Mouse (Mus musculus): Measurements from ENCODE around the gene Tdgf1. TPM values are rescaled to one million over a fixed set of nuclear protein-coding genes. Genes with fewer than 3 reads are reported as not detected.

The Tdgf1 gene
- polyA plus RNA-seq, 1 experiment = 483 TPM

GRCm38 (mm10) chr9:110960230-110961149, 14.5 kb upstream of the Tdgf1 start:
- Histone ChIP-seq H3K36me3 (ENCODE audit: control insufficient read depth, insufficient read depth, low read length, poor library complexity, severe bottlenecking) (no peaks in the 10 kb centered on the region), H3K9me3 (replicated peaks; ENCODE audit: control insufficient read depth, insufficient read depth, low read length, poor library complexity, severe bottlenecking) (no peaks in the 10 kb centered on the region), H3K4me1 (ENCODE audit: control insufficient read depth, insufficient read depth, low read length) (peaks cover 2% of the 10 kb centered on the region), H3K27me3 (ENCODE audit: control insufficient read depth, insufficient read depth, low read length, poor library complexity, severe bottlenecking) (no peaks in the 10 kb centered on the region), H3K4me3 (ENCODE audit: low read depth, low read length) (peak overlapping the region; percentile 62), H3K9ac (ENCODE audit: low read depth, poor library complexity, severe bottlenecking) (0 out of 2 replicates have a peak overlapping the region, but pooled peaks have one; percentile 1), H3K27ac (ENCODE audit: insufficient read depth, low read length) (peak overlapping the region; percentile 88)
- no peak for TF ChIP-seq POLR2A (IDR thresholded peaks at IDR 0.05; ENCODE audit: insufficient read depth, low read length)
- peak; percentile 98 for TF ChIP-seq EP300 (IDR thresholded peaks at IDR 0.05; ENCODE audit: insufficient read depth, low read depth, low read length)

GRCm38 (mm10) chr9:110959669-110960068, 13.7 kb upstream of the Tdgf1 start:
- Histone ChIP-seq H3K27ac (ENCODE audit: insufficient read depth, low read length) (peak overlapping the region; percentile 88), H3K36me3 (ENCODE audit: control insufficient read depth, insufficient read depth, low read length, poor library complexity, severe bottlenecking) (no peaks in the 10 kb centered on the region), H3K4me1 (ENCODE audit: control insufficient read depth, insufficient read depth, low read length) (peaks cover 3% of the 10 kb centered on the region), H3K27me3 (ENCODE audit: control insufficient read depth, insufficient read depth, low read length, poor library complexity, severe bottlenecking) (no peaks in the 10 kb centered on the region), H3K4me3 (ENCODE audit: low read depth, low read length) (no peak overlapping the region), H3K9ac (ENCODE audit: low read depth, poor library complexity, severe bottlenecking) (no peak overlapping the region), H3K9me3 (replicated peaks; ENCODE audit: control insufficient read depth, insufficient read depth, low read length, poor library complexity, severe bottlenecking) (no peaks in the 10 kb centered on the region)
- TF ChIP-seq CTCF (IDR thresholded peaks at IDR 0.05; ENCODE audit: low read depth, low read length) = no peak
- no peak for TF ChIP-seq EP300 (IDR thresholded peaks at IDR 0.05; ENCODE audit: insufficient read depth, low read depth, low read length)
- TF ChIP-seq POLR2A (IDR thresholded peaks at IDR 0.05; ENCODE audit: insufficient read depth, low read length) = no peak

GRCm38 (mm10) chr9:110955962-110956361, 10.0 kb upstream of the Tdgf1 start:
- TF ChIP-seq POLR2A (IDR thresholded peaks at IDR 0.05; ENCODE audit: insufficient read depth, low read length) = no peak
- no peak for TF ChIP-seq EP300 (IDR thresholded peaks at IDR 0.05; ENCODE audit: insufficient read depth, low read depth, low read length)
- TF ChIP-seq CTCF (IDR thresholded peaks at IDR 0.05; ENCODE audit: low read depth, low read length) = no peak
- Histone ChIP-seq H3K9me3 (replicated peaks; ENCODE audit: control insufficient read depth, insufficient read depth, low read length, poor library complexity, severe bottlenecking) (no peaks in the 10 kb centered on the region), H3K4me1 (ENCODE audit: control insufficient read depth, insufficient read depth, low read length) (peaks cover 5% of the 10 kb centered on the region), H3K36me3 (ENCODE audit: control insufficient read depth, insufficient read depth, low read length, poor library complexity, severe bottlenecking) (no peaks in the 10 kb centered on the region), H3K4me3 (ENCODE audit: low read depth, low read length) (no peak overlapping the region), H3K27ac (ENCODE audit: insufficient read depth, low read length) (no peak overlapping the region), H3K9ac (ENCODE audit: low read depth, poor library complexity, severe bottlenecking) (no peak overlapping the region), H3K27me3 (ENCODE audit: control insufficient read depth, insufficient read depth, low read length, poor library complexity, severe bottlenecking) (no peaks in the 10 kb centered on the region)

GRCm38 (mm10) chr9:110954681-110955445, 8.9 kb upstream of the Tdgf1 start:
- H3K27ac ChIP-seq (ENCODE audit: insufficient read depth, low read length) = peak overlapping the region; percentile 73; the same call in 1 of the 2 replicates
- H3K4me3 ChIP-seq (ENCODE audit: low read depth, low read length) = no peak overlapping the region
- H3K9ac ChIP-seq (ENCODE audit: low read depth, poor library complexity, severe bottlenecking) = peak overlapping the region; percentile 78; the same call in 1 of the 2 replicates
- peaks cover 7% of the 10 kb centered on the region for H3K4me1 ChIP-seq (ENCODE audit: control insufficient read depth, insufficient read depth, low read length)
- TF ChIP-seq POLR2A (IDR thresholded peaks at IDR 0.05; ENCODE audit: insufficient read depth, low read length) (no peak), EP300 (IDR thresholded peaks at IDR 0.05; ENCODE audit: insufficient read depth, low read depth, low read length) (no peak), CTCF (IDR thresholded peaks at IDR 0.05; ENCODE audit: low read depth, low read length) (no peak)
- no peaks in the 10 kb centered on the region for H3K36me3 ChIP-seq (ENCODE audit: control insufficient read depth, insufficient read depth, low read length, poor library complexity, severe bottlenecking)
- H3K27me3 ChIP-seq (ENCODE audit: control insufficient read depth, insufficient read depth, low read length, poor library complexity, severe bottlenecking) = no peaks in the 10 kb centered on the region
- H3K9me3 ChIP-seq (replicated peaks; ENCODE audit: control insufficient read depth, insufficient read depth, low read length, poor library complexity, severe bottlenecking) = no peaks in the 10 kb centered on the region

- Histone ChIP-seq H3K9ac (ENCODE audit: low read depth, poor library complexity, severe bottlenecking) (peak overlapping the region; percentile 78), H3K27ac (ENCODE audit: insufficient read depth, low read length) (peak overlapping the region; percentile 73), H3K27me3 (ENCODE audit: control insufficient read depth, insufficient read depth, low read length, poor library complexity, severe bottlenecking) (no peaks in the 10 kb centered on the region), H3K36me3 (ENCODE audit: control insufficient read depth, insufficient read depth, low read length, poor library complexity, severe bottlenecking) (no peaks in the 10 kb centered on the region), H3K4me3 (ENCODE audit: low read depth, low read length) (peak overlapping the region; percentile 73), H3K4me1 (ENCODE audit: control insufficient read depth, insufficient read depth, low read length) (peaks cover 7% of the 10 kb centered on the region), H3K9me3 (replicated peaks; ENCODE audit: control insufficient read depth, insufficient read depth, low read length, poor library complexity, severe bottlenecking) (no peaks in the 10 kb centered on the region)
- no peak for TF ChIP-seq POLR2A (IDR thresholded peaks at IDR 0.05; ENCODE audit: insufficient read depth, low read length)
- peak; percentile 67 for TF ChIP-seq CTCF (IDR thresholded peaks at IDR 0.05; ENCODE audit: low read depth, low read length)
- TF ChIP-seq EP300 (IDR thresholded peaks at IDR 0.05; ENCODE audit: insufficient read depth, low read depth, low read length) = 0 out of 2 replicates have a peak, but pooled peaks have one; percentile 11
Measured at GRCm38 (mm10) chr9:110953550-110954461, 7.8 kb upstream of the Tdgf1 start.
